Mouse (Mus musculus) mouse trophoblast stem cell (cell line): Measurements from ENCODE around the gene Tulp3.

Source experiments
- in situ Hi-C, 2 experiments: fragments of 300-500 bp; cut with MseI, MboI; formaldehyde crosslinking; loops; 2 replicates in 1 of 2; 3 replicates in 1 of 2; pipeline ENCODE4 v1.15.1; 2025

Tulp3 gene

DNA sequence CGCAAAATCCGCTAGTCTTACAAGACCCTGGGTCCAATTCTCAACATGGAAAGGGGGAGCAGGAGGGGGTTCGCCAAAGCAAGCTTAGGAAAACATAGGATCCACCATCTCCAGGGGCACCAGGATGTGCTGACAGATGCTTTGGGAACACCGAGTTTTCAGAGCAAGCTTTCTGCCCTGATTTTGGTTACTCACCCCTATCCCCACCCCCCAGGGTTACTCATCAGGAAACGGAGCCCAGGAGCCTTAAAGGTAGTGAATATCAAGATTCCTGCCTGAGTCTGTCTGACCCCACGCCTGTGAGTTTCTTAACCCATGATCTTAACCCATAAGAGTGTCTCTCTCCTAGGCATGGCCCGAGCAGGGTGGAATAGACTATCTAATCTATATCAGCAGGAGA is 57.4 kb downstream of the Tulp3 start:
- in situ Hi-C loops = no loop called here

DNA sequence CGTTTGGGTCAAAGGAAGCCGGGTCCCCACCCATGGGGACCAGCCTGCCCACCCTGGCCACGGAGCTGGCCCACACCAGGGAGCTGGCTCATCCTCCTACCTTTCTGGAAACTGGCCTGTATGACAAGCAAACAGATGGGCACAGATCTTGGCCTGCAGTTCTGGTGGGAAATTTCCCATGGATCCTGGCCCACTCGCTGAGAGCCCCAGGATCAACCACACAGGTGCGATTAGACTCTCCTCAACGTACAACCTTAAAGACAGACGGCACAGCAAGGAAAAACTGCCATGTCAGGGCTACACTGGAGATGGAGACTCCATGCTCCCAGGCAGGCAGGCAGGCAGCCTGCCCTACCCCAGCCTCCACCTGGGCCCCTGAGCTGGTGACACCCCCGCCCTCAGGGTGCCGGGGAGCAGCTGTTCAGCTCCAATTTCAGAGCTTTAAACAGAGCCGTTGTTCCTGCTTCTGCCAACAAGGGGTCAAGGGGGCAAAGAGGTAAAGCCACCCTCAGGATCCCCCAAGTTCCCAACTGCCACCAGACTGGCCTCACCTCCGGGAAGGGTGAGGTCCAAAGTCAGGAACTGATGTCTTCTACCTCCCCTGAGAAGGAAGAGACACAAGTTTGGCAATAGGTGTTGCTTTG is 58.8 kb downstream of the Tulp3 start:
- in situ Hi-C loops = no loop called here

DNA sequence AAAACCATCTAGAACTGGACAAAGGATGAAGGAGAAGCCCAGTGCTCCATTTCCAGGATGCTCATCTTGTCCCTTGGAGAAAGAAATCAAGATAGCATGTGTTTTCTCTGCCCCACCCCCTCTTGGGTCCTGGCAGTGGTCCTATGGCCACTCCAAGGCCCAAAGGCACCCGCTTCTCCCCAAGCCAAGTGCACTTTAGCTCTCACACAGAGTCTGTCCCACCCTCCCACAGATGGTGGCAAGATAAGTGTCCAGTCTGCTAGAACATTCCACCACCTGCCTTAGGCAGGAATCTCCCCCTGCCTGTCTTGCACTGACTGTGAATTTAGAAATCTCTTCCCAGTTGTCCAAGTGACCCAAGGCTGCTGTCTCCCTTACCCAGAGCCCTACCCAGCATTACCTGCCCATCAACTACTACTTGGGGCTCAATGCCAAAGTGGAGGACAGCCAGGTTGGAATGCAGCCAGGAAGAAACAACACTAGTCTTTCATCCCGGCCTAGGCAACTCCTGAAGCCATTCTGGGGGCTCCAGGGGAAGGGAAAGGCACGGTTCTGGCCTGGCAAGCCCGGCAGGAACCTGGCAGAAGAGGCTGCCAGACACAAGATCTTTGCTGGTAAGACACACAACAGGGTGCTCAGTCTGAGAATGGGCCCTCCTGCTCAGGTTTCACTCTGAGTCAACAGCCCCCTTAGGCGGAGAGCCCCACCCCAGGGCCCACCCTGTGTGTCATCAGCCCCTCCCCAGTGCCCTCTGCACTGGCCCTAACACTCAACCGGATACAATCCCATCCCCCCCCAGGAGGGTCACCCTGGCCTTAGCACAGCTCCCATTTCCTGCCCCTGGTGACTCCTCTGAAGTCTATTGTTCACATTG is 59.5 kb downstream of the Tulp3 start:
- in situ Hi-C loops = no loop called here

DNA sequence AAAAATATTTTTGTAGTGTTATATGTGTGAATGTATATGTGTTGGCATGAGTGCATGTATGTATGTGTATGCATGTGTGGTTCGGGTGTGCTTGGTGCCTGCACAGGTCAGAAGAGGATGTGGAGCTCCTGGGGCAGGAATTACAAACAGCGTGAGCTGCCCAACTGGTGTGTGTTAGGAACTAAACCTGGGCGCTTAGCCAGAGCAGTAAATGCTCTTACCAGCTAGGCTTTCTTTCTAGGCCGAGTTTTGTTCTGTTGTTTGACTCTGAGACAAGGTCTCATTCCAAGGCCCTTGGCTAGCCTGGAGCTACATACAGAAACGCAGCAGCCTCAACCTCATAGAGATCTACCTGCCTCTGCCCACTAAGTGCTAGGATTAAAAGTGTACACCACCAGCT is 64.4 kb downstream of the Tulp3 start:
- in situ Hi-C loops = no loop called here

DNA sequence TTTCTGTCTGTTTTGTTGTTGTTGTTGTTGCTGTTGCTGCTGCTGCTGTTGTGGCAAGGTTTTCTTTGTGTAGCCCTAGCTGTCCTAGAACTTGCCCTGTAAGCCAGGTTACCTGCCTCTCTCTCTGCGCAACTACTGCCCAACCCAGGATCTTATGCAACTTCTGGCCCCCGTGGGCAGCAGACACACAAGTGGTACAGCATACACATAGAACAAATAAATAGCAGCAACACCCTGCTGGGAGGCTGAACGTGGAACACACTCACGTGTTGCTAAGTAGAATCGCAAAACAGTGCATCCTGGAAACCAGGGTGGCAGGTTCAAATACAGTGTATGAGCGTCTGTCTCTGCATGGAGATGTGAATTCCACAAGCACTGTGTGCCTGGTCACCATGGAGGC is 67.0 kb downstream of the Tulp3 start:
- in situ Hi-C loops = no loop called here

DNA sequence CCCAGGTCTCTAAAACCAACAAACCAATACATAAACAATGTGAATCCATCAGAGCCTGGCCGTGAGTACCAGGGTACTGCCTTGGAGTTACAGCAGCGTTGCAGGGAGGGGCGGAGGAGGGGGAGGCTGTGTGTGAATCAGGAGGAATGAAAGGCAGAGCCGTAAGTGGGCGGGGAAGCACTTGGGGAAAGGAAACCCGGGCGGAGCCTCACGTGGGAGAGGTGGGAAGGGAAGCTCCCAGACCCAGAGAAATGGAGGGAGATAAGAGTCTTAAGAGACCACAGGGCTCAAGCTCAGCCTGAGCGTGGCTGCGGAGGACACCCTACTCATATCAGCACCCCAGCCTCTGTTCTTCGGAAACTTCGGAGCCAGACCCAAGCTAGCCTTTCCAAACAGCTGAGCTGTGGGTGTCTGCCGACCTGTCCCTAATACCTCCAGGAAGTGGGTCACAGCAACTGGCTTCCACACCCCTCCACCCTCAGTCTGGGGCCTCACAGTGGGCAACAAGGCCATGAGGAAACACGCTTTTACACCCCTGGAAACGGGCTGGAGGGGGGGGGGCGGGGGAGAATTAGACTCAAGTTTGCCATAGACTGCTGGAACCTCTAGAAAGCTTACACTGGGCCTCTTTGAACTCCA is 69.7 kb downstream of the Tulp3 start:
- in situ Hi-C loops = no loop called here

DNA sequence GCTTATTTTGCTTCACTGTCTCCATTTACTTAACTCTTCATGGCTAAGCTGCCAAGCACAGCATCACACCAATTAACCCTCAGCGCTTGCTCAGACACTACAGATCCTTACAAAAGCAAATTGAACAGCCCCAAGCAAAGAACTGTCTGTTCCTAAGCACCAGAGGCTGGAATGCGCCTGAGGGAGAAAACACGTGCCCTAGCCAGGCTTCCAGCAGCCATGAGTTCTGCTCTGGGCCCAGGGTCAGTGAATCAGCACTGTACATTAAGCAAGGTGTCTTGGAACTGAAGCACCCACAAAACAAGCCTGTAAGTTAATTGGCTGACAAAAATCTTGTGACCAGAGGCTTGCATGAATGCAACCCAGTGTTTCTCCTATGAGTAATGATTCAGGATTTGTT is 73.5 kb downstream of the Tulp3 start:
- in situ Hi-C loops = no loop called here

DNA sequence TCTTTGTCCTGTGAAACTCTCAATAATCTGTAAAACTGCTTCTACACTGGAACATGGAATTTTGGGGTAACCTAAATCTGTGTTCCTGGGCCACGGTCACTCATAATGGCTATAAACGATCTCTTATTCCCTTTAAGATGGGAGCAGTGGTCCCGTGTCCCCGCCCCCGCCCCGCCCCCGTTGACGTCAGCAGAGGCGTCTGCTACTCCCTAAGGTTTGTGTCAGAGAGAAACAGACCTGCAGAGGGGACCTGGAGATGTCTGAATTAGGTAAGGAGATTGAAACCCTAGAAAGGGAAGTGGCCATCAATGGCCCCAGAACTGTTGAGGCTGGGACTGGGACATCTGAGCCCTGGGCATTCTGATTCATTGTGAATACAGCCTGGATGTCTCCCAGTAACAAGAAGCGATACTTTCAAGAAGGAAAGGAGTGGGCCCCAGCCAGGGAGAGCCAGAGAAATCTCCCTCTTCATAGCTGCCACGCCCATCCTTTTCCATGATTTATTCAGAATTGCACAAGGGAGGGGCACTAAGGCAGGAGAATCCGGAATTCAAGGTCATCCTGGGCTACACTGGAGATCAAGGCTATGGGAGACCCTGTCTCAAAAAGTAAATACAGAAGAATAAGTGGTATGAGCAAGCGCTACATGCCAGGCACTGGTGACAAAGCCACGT is 75.0 kb downstream of the Tulp3 start:
- in situ Hi-C loops = no loop called here

DNA sequence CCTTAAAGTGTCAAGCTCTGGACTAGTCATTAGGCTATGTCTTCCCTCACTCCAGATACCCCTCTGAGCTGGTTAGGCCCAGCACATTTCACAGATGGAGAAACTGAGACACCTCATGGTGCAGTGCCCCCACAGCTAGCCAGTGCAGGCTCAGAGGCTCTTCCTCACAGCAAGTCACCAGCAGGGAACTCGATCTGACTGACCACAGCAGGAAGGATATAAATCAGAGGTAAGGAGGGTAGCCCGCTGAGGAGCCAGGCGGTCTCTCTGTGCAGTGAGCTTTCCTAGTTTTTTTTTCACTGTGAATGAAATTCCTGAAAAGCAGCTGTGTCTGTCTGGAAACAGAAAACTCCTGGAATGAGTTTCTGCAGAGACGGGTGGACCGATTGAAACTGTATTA is 76.0 kb downstream of the Tulp3 start:
- in situ Hi-C loops = no loop called here

DNA sequence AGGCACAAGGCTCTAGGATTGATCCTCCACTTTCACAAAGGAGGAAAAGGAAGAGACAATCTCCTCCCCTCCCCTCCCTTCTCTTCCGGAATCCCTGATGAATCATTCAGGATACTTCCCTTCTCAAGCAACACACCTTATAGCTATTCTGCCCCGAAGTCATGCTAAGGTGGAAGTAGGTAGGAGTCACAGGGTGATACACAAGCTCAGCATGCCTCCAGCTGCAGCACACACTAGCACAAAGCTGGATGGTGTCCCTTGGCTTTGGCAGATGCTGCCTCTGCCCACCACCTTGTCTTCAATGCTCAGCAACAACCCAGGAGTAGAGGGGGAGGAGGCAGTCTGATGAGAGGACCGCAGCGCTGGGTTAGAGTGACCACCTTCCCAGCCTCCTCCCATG is 76.6 kb downstream of the Tulp3 start:
- in situ Hi-C loops = no loop called here

DNA sequence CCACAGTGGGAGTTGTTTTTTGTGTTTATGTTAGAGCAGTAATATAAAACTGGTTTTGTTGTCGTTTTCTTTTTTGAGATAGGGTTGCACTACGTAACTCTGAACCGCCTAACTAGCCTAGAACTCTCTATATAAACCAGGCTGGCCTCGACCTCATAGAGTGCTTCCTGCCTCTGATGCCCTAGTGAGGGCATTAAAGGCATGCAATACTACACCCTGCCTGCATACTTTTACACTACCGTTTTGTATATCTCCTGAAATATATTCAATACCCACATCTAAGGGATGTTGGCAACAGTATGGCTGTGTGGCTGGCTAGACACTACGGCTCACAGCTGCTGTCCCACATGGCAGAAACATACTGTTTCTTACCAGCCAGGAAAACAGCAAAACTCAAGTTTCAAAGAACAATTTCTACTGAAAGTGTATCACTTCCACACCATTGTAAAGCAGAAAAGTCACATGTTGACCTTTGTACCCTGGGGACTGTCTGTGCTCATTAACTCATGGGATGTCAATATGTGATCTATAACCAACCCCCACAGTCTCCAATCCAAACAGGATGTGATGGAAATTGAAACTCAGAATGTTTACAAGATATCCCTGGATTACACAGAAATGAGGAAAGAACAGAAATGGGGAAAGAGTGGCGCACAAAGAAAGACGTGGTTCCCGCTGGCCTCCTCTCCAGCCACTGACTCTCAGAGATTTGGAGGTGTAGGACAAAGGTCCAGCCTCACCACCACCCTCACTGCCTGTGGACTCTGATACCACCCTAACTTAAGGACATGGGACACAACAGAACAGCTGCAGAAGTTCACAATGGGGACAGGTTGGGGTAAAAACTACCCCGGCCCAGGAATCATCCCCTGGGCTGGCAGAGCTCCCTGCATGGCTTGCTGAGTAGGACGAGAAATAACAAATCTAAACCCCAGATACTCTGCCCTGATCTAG is 78.2 kb downstream of the Tulp3 start:
- in situ Hi-C loops = no loop called here

DNA sequence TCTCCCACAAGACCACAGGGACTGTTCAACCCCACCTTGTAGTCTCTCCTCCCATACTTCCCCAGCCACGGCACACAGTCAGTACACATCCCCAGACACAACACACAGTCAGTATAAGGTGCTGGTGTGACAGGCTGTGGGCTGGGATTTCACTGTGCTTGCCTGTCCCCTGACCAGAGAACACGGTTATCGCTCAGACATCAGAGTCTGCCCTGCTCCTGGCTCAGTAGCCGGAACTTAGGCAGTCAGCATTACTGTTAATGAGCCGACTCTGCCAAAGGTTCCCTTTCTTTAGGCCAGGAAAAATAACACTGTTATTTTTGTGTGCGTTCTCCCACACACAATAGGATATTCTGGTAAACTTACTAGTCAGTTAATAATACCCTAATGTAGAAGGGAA is 79.3 kb downstream of the Tulp3 start:
- in situ Hi-C loops = no loop called here

DNA sequence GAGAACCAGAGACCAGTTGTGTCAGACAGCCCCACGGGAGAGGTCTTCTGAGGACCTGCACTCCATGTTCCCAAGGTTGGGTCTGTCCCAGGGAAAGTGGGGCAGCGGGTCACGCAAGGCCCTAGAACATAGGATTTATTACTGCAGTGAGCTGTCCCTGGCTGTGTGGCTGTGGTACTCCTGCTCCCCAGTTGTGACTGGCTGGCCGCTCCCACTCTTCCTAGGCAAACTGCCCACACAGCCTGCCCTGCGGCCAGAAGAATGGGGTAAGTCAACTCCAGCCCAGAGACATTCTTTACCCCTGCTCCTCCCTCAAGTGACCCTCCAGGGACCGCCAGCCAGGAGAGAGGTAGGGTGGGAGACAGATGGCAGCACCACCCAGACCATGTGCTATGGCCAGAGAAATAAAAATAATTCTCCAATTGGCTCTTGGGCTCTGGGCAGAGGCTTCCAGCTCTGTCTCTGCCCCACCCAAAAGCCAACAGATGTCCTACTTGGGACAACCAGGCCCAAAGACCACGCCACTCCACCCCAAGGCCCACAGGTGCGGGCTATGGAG is 80.1 kb downstream of the Tulp3 start:
- in situ Hi-C loops = no loop called here

DNA sequence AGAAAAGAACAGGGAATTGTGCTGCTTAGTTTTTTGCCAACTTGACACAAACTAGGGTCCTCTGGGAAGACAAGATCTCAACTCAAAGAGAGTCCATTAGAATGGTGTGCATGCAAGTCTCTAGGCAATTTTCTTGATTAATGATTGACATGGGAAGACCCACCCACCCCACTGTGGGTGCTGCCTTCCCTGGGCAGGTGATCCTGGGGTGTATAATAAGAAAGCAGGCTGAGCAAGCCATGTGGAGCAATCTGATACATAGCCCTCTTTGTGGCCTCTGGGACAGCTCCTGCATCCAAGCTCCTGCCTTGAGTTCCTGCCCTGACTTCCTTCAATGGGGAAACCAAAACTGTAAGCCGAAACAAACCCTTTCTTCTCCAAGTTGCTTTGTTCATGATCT is 82.1 kb downstream of the Tulp3 start:
- in situ Hi-C loops = no loop called here

DNA sequence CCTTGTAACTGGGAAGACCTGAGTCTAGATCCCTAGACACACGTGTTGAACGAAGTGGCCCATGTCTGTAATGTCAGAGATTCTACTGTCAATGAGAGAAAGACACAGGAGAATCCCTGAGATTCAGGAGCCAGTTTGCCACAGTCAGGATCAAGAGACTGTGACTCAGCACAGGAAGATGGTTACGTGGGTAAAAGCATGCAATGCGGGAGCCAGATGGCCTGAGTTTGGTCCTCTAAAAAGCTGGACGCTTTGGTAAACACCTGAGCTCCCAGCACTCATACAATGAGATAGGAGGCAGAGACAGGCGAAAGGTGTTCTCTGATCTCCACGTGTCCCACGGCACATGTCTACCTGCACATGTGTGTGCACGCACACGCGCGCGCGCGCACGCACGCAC is 82.9 kb downstream of the Tulp3 start:
- in situ Hi-C loops = no loop called here
